Mouse (Mus musculus) hindlimb bud, embryonic 11.5 days (tissue): ENCODE results near the gene Btbd35f8.
"Not testable (repeated sequence)": the region's sequence is repeated elsewhere in the genome, so short reads cannot be mapped to it uniquely, and the experiment has no call there.

ENCODE experiments used
- DNase-seq: peaks from one replicate; pipeline ENCODE4 v3.0.0-alpha.2; 2012; ENCODE audit warnings: low read depth, low spot score; ENCODE audit errors: extremely low spot score

Btbd35f8 gene

GRCm38 (mm10) chrX:34450224-34450623, at the start of gene Btbd35f8:
TSS of gene Btbd35f8 (plus strand) at chrX:34450524.
- not testable (repeated sequence) for DNase-seq
